Mouse (Mus musculus): ENCODE measurements around the gene Ptpa.
A peak's percentile ranks its signal among the peaks of the same experiment; 100 is the strongest.

The Ptpa gene

GRCm38 (mm10) chr2:30495909-30496861, 80.3 kb downstream of the Ptpa start:
- peak in 1 of 2 experiments; percentile 52 for DNase-seq (ENCODE audit: low spot score in 2 of 2)

All from cerebellum, postnatal 4 days (tissue).